Mouse (Mus musculus) CH12F3 (cell line): Measurements from ENCODE around the gene Usp2.

ENCODE experiments used
- in situ Hi-C: fragments of 300-500 bp; cut with MboI; formaldehyde crosslinking; loops from 2 replicates; pipeline ENCODE4 v1.14.3; 2020; ENCODE audit warnings: low sequenced_read_pairs

Gene Usp2

DNA sequence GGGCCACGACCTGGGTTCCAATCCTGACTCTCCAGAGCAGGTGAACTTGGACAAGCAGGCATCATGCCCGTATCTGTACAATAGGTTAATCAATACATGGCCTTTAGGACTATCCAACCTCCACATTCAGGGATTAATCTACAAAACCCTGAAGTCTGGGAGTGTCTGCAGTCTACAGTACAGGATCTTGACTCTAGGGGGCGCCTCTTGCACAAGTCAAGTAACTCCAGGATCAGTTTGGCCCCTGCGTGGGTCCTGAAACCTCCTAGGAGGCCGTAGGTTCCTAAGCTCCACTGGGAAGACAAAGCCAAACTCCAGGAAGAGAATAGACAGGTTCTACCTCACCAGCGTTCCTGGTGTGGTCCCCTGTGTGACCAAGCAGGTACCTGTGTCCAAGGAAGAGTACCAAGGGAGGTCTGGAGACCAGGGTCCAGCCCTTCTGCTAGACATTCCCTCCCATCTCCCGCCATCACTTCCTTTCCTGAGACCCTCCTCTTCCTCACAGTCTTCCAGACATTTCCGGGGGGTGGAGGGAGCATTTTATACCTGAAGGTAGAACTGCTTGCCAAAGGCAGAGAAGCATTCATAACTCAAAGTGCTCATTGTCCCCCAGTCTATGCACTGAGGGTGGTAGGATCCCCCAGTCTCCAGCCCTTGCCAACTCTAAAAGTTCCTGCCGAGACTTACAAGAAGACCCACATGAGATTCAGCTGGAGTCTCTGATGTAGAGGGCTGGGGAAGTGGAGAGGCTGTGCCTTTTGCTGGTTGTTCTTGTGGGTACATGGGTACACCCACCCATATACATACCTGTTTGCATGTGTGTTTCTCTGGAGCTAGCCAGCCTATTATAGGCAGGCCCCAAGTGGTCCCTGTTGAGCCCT, 7.8 kb downstream of the Usp2 start:
- in situ Hi-C loops = no loop called here

DNA sequence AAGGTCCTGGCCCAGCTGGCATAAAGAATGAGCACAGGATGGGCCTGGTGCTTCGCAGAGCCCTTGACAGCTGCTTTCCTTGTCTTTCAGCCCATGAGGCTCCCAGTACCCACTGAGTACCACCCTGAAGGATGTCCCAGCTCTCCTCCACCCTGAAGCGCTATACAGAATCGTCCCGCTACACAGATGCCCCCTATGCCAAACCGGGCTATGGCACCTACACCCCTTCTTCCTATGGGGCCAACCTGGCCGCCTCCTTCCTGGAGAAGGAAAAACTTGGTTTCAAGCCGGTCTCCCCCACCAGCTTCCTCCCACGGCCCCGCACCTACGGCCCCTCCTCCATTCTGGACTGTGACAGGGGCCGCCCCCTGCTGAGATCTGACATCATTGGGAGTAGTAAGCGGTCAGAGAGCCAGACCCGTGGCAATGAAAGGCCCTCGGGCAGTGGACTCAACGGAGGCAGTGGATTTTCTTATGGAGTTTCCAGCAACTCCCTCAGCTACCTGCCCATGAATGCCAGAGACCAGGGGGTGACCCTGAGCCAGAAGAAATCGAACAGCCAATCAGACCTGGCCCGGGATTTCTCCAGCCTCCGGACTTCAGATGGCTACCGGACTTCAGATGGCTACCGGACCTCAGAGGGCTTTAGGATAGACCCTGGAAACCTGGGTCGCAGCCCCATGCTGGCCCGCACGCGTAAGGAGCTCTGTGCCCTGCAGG, 8.6 kb downstream of the Usp2 start:
- in situ Hi-C loops = no loop called here

DNA sequence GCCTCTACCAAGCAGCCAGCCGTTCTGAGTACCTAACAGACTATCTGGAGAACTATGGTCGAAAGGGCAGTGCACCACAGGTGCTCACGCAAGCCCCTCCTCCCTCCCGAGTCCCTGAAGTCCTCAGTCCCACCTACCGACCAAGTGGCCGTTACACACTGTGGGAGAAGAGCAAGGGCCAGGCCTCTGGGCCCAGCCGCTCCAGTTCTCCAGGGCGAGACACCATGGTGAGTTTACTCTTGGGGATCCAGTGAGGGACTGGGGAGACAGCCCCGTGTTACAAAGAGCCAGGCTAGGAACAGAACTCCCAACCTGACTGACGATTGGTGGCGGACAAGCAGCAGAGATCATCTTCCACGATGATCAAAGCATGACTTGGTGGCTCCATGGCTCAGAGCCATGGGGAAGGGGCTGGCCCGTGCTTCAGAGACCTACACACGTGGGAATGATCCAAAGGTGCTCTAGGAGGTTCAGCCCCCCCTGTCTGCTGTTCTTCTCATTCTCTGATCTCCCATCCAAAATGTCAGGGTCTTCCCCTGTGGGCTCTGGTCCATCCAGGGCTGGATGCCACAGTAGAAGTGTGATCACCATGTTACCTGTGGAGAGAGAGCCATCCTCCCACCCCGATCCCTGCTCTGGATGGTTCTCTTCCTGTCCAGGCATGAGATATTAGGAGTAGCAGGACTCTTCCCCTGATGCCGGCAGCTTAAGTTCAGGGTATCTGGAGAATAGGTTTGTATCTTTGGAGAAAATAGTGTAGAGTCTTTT, 9.4 kb downstream of the Usp2 start:
- in situ Hi-C loops = no loop called here

DNA sequence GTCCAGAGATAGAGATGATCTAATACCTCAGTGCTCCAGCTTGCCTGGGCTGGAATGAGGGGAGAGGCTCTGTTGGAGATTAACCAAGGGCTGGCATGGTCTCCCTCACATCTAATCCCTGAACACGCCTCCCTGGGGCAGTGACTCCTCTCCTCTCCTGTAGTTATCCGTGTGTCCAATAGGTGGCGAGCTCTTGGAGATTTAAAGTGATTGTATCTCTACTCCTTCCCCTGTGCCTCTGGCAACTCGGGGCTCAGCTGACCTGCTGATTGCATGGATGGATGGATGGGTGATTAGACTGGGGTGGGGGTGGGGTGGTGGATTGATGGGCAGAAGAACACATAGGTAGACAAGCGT, 9.9 kb downstream of the Usp2 start:
- in situ Hi-C loops = no loop called here

DNA sequence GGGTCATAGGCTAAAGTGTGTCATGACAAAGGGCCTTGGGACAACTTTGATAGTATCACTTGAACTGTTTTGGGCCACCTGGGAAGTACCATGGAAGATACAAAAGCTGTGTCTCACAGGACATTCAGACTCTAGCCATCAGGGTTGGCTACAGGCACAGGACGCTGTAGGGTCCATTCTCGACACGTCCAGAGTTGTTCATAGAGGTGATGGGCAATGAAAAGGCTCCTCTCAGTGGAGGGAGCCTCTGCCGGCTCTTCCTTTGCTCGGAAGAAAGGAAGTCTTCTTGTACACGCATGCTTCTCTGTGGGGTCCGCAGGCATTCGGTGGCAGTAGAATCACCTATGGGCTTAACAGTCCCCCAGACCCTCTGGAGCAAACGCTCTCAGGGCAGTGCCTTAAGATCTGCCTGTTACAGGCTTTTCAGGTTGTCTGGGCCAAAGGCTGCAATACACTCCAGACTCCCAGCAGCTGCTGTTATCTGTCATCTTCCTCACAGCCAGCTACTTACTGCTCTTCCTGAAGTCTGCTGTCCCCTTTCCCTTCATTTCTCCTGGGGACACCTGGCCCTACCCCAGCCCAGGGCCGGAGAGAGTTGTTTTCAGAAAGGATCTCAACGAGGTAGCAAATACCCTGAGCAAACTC, 10.6 kb downstream of the Usp2 start:
- in situ Hi-C loops = no loop called here

DNA sequence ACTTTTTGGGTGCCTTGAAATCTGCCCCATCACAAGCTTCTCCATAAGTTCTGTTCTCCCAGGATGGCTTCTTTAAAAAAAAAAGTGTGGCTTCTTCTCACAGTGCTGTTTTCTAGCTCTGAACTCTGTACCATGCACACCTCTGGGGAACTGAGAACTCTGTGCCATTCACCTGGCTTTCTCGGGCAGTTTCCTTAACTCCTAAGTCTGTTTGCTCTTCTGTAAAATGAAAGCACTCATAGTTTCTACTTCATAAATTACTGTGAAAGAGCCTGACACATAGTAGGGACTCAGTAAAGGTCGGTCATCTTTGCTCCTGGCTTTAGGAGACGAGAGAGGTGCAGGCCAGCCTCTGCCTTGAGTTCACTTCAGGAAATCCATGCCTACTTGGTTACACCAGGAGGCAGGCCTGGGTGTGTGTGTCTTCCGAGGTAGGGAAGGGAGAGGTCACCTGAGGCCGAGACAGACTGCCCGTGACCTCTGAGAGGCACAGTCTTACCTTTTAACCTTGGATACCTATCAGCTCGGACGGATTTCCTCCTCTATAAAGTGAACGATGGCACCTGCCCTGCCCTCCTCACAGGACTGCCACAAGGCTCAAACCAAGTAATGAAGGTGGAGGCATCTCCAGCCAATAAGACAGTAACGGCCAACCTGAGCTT, 11.4 kb downstream of the Usp2 start:
- in situ Hi-C loops = no loop called here

DNA sequence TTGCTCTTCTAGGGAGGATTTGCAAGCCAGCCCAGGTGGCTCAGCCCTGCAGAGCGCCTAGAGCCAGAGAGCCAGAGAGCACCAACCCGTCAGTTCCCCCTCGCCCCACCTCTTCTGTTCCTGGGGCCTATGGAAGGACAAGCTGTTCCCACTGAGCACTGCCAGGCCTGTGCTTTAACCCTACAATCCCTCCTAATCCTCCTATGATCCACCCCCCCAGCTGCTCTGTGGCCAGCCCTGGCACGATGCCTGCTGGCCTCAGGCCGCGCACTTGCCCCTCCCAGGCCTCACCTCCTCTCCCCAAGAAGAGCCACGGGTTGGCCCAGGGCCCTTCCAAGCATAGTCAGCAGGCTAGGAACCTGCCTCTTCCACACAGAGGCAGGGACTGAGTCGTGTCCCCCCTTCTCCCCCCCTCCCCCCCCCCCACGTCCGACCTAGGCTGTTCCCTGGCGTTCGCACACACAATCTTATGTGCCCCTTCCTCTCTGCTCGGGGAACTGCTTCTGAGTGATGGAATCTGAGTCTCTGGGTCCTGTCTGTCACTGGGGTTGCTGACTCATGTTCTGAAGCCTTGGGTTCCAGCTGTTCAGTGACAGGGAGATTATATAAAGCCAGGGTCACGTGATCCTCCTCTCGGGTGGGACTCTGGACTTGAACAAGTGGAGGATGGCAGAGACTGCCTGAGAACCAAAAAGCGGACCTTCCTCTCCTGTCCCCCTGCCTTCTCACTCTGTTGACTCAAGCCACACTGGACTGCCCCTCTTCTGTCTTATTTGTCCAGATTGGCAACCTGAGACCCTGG, 12.3 kb downstream of the Usp2 start:
- in situ Hi-C loops = no loop called here

DNA sequence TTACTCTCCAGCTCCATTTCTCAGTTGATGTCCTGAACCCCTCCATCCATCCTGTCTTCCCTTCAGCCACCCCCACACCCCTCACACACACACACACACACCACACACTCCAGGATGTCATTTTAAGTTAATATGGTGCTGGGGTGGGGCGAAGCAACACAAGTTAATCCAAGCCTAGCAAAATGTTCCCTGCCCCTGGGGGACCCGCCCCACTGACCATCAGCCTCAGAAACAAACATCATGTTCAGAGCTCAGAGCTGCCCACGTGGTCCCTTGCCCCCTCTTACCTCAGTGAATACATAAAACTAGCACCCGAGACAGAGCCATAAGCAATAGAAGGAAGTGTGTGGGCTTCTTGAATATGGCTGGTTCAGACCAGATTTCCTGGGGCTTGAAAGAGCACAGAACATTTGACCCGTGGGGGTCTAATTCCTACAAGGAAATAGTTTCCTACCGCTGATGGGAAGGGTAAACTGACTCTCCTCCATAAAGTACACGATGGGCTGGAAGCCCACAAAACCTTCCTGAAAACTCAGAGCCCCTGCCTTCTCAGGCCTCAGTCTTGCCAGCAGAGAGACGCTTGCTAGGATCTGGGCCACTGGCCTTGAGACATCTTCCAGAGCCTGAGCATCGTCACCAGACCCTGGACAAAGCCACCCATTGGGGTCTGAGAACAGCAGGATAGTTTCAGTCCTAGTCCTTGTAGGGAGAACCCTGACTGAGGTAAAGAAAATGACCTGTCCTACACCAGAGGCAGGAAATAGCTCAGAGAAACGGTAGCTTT, 13.4 kb downstream of the Usp2 start:
- in situ Hi-C loops = no loop called here

DNA sequence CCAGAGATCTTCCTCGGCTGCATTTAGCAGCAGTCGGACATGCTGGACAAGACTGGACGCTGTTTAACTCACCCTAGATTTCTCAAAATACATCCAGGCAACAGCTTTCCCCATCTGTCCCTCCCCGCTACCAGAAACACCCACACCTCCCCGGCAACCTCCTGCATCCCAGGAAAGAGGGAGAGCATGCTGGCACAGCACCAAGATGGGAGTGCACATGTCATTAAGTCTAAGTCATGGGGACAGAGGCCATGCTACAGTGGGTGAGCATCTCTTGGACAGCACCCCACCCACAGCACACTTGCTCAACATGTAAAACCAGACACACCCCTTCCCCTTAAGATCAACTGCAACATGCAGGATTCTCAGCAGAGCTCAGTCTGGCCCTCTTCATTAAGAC, 14.1 kb downstream of the Usp2 start:
- in situ Hi-C loops = no loop called here

DNA sequence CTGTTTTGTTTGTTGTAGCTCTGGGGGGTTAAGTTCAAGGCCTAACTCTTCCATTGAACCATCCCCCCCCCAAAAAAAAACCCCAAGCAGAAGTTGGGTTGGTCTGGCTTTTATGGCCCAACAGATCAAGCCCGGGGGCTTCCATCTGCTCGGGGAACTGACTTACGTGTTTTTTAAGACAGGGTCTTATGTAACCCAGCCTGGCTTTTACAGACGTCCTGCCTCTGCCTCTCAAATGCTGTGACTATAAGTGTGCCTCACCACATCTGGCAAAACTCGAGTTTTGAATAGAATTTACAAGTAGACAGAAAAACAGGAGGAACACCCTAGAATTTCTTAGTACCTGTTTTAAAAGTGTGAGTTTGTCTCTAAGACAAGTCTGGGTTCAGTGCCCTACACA, 14.8 kb downstream of the Usp2 start:
- in situ Hi-C loops = no loop called here

DNA sequence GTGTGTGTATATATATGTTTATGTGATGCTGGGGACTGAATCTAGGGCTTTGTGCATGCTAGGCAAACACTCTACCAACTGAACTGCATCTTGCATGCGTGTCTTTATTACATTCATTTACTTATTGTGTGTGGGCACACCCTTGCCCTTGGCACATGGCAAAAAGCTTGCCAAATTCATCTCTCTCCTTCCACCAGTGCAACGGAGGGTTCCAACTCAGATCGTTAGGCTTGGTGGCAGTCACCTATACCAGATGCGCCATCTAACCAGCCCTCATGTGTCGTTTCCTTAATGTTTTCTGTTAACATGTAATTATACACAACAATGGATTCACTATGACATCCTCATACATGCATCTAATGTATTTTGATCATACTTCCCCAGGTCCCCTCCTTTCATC, 15.4 kb downstream of the Usp2 start:
- in situ Hi-C loops = no loop called here

DNA sequence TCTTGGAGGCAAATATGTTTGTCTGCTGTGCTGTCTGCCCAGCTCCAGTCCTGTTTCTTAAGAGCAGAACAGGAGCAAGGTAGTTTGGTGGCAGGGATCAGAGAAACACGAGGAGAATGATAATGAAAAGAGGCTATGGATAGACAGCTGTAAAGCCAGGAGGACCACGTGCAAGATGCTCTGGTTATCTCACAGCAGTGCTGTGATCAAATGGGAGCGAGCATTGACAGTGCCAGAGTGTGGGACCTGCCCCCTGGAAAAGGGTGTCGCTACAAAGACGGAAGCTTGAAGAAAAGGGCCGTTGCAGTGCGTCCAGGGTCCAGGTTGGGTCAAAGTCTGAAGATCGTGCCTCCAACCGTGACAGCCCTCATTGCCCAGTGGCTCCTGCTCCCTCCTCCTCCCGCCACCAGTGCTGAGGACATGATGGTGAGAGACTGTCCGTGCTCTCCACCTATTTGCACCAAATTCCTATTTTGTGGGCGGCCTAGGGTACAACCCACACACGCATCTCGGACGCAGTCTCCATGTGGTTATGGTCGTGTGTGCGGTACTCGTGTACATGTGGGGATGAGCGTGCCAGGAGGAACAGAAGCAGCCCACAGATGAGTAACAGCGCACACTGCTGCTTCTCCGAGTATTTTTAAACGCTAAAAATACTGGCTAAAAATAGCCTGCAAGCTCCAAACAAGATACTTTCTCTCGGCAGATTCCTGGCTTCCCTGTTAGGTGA, 16.7 kb downstream of the Usp2 start:
- in situ Hi-C loops = no loop called here

DNA sequence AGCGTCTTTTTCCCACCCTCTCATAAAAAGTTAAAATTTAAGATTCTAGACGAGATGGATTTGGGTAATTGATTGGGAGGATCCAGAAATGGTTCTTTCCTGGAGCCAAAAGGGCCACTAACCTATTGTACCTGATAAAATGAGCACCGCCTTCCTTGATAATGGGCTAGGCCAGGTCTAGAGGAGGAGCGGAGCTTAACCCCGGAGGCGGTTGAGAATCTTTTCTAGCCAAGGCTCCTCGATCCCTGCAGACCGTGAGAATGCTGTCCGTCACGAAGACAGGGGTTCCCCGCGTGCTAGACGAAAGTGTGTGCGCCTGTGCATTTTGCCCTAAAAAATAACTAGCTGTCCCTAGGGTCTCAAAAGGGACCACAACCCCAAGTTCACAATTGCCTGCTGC, 17.4 kb downstream of the Usp2 start:
- in situ Hi-C loops = no loop called here

DNA sequence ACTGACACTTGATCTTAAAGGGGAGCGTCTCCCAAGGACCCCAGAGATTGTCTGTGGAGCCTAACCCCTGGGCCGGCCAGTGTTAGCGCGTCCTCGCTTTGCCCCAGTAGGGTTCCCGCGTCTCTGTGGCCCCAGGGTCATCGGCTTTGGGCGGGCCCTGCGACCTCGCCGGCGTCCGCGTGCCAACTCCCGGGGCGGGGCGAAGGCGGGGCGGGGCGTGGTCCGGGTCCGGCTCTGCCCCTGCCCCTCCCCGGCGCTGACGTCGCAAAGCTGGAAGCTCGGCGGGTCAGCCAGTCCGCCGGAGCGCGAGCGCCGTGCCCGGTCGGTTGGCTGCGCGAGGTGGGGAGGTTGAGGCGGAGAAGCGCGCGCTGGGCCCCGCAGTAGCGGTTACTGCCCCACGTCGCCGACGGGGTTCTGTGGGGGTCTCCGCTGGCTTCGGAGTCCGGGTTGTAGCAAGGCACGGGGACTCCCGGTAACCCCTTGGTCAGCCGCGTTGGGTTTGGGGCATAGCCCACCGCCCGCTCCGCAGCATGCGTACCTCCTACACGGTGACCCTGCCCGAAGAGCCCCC, 17.9 kb downstream of the Usp2 start:
- in situ Hi-C loops = no loop called here

DNA sequence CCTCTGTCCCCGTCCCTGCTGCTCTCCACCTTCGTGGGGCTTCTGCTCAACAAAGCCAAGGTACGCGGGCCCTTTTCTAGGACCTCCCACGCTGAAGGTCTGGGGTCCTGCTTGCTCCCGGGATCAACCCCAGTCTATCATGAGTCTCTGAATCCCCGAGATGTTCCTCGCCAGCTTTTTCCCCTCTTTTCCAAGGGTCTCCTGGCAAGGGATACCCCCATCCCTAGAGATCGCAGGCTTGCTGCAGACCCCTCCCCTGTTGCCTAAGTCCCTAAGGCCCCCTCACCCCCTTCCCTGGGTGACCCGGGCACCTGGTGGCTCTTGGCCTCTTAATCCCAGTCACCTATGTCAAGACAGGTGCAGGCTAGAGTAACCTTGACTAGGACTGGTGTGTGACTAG, 18.5 kb downstream of the Usp2 start:
- in situ Hi-C loops = no loop called here

DNA sequence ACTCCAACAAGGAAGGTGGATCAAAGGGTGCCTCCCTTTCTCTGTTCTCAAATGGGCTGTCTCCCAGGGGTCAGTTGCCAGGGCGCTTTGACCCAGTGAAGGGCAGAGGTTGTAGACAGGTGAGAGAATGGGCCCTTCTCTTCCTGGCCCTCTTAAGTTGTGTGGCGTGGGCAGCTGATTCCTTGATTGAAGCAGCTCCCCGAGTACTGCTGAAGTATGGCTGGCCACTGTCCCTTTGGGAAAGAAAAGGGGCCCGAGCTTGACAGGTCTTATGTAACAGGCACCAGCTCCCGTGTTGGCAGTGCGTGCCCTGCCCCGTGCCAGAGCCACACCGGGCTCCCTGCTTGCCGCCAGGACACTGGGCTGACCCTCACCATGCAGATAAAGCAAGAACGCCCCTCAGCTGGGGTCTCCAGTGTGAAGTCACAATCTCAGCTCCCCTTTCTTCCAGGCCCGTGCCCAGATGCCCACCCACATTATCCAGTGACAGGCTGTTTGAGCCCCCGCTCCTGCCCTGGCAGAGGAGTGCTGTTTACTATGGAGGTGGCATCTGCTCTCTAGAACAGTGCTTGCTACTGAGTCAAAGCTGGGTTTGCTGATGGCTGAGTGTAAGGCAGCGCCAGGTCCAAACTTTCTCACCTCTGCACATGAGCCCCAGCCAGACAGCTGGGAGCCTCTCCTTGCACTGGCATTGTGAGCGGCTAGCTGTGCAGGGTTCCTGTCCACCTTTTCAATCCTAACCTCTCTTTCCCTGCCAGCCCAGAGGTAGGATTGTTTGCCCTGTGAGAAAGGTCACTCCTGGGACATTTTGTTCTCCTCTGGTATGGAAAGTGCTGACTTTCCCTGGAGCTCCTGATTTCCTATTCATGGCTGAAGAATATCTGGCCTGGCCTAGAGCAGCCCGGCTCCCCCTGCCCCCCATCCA, 19.2 kb downstream of the Usp2 start:
- in situ Hi-C loops = no loop called here

DNA sequence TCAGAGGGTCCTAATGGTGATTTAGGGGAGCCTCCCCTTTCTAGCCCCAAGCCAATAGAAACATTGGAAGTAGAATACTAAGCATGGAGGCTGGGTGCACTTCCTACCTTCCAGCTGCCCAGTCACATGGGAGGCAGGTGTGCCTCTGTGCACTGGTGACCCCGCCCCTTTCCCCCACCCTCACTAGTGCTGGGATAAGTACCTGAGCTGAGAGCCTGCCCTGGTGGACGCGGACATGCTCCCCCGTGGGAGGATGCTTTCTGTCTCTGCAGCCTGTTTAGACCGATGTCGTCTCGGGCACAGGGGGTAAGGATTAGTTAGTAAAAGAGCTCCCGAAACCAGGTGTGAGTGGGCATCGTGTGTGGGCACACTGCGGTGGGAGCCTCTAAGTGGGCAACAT, 20.1 kb downstream of the Usp2 start:
- in situ Hi-C loops = no loop called here
